Mouse (Mus musculus): ENCODE data around the gene Tmem163. TPM values are rescaled to one million over a fixed set of nuclear protein-coding genes. Genes with fewer than 3 reads are reported as not detected.

Tmem163 gene
- total RNA-seq, 2 experiments from 2014 or later, result 23.8 to 32.5 TPM

DNA sequence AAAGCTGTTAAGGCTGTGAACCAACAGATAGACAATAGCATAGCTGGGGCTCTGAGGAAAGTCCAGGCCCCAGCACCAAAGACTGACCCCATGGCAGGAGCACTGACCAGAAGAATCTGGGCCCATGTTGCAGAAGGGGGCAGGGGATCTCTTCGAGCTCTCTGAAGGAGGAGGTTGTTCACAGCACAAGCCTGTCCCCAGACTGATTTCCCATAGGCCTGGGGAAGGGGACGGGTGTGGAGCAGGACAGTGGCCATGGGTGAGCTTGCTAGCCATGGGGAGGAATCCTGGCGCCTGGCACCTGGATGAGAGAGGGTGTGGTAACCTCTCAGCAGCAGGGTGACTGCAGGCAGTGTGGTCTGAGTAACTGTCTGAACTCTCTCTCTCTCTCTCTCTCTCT is 103.2 kb downstream of the Tmem163 start:
- intact Hi-C loops (cut with DNase I), result no loop called here
- DNase-seq, result no peak

DNA sequence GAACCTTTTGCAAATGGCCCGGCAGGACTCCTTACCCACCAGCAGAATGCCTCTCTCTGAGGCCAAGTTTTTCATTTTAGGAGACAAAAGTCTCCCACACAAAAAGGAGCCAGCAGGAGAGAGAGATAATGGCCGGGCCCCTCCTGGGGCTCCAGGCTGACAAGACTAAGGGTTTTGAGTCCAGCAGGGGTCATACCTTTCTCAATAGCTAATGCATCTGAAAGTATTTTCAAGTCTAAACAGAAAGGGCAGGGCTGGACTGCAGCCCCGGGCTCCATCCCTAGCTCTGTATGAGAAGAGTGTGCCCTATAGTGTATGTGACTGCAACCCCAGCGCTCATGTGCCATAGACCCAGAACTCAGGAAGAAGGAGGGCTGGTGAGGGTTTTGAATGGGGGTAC is 103.7 kb downstream of the Tmem163 start:
- DNase-seq, result no peak
- intact Hi-C loops (cut with DNase I), result no loop called here

DNA sequence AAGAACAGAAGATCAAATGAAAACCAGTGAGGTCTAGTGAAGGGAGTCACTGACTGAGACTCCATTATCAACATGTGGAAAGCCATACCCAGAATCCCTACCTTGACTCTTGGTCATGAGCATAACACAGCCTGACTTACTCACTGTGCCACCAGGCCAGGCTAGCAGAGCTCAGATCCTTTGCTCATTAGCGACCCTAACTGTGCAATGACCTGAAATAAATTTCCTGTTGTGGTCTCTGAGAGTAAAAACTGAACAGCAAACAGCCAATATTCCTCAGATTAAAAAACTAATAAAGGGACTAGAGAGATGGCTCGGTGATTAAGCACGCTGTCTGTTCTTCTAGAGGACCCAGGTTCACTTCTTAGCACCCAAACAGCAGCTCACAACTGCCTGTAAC is 106.2 kb downstream of the Tmem163 start:
- intact Hi-C loops (cut with DNase I), result no loop called here
- no peak for DNase-seq

DNA sequence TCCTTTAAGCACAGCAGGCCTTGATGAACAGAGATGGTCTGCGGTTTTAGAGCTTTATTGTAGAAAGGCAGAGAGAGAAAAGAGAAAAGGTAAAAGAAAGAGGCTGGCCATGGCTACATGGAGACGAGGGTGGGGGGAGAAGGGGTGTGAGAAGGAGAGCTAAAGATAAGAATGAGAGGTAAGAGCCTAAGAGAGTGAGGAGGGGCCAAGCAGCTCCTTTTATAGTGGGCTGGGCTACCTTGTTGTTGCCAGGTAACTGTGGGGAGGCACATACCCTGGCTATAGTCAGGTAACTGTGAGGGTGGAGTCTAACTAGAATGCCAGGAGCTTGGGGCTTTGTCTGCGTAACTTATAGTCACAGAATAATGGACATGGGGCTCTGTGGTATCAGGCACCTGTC is 110.7 kb downstream of the Tmem163 start:
- DNase-seq, result no peak
- intact Hi-C loops (cut with DNase I), result no loop called here

DNA sequence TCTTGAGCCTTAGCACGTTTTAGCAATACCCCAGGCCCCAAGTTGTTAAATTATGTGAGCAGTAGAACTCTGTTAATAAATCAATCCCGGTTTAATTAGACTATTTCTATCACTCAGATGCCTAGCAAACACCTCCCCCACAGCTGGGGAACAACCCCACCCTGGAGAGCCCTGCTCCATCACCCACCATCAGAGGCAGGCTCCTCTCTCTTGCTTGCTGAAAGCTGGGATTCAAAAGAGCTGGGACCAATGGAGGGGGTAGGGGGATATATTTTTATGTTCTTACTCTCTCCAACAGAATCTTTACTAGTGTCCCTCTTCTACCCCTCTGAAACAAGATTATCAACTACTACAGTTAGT is 122.9 kb downstream of the Tmem163 start:
- intact Hi-C loops (cut with DNase I), result no loop called here
- DNase-seq, result no peak

DNA sequence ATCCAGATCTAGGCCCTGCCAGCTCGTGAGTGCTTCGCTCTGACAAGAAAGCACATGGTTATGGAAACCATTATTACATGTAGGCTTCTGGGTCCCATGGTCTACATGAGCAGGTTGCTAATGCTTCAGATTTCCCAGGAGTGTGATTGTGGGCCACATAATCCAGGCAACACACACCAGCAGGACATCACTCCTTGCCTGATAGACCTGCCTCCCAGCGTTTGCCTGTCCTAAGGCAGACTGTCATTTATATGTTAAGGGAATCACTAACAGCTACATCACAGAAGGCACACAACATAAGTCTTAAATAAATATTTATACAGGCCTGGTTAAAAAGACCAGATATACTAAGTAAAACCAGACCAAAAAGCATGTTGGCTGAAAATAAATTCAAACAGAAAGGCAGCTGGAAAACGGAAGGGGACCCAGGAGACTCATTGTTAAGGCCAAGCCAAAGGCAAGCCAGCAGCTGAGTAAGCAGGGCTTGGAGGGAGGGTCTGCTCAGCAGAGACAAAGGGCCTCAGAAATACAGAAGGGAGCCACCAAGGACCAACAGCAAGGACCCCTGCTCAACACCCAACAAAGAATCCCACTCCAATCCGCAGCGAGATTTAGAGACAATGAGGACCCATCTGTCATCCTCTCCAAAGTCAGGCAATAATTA is 123.4 kb downstream of the Tmem163 start:
- intact Hi-C loops (cut with DNase I), result no loop called here

DNA sequence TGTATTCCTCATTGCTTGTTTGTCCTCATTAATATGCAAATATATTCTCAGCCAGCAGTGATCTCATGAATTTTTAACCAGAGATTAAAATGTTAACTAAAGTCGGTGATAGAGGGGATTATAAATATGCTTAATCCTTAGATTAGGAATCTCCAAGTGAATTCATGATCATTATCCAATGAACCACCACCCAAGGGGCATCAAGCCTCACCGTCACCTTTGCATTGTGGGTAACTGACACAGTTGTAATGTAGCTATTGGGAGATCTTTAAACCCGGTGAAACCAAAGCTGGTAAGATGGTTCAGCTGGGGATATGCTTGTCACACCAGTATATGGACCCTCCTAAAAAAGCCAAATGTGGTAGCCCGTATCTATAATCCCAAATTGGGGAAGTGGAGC is 131.3 kb downstream of the Tmem163 start:
- no peak for DNase-seq
- intact Hi-C loops (cut with DNase I), result no loop called here

More for the DNA sequence above, 123.4 kb downstream of the Tmem163 start:
- DNase-seq, result no peak

DNA sequence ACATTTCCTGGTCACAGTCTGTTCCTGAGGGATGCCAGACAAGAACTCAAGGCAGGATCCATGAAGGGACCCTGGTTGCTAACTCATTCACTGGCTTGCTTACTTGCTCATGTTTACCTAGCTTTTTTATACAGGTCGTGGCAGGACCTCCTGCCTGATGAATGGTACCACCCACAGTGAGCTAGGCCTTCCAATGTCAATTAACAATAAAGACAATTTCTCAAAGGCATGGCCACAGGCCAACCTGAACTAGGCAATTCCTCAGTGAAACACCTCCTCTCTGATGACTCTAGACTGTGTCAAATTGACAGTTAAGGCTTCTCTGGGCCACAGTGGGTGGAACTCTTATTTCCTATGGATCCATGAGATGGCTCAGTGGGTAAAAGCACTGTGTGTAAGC is 136.6 kb downstream of the Tmem163 start:
- no peak for DNase-seq
- intact Hi-C loops (cut with DNase I), result no loop called here

DNA sequence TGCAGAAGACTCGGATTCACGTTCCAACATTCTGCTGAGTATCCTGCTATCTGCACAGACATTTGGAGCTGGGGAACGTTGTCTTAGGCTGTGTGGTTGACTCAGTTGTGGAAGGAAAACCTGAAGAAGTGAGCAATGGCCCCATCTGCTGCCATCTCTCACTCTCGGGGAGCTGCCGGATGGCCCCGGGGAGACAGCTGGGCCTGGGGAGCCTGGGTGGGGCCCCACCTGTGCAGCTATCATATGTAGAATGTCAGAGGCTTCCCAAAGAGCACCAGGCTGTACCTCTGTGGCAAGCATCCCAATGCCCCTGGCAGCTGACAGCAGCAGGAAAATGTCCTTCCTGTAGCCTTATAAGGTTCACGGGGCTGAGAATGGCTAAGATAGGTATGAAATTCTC is 137.4 kb downstream of the Tmem163 start:
- DNase-seq, result peak; percentile 36
- intact Hi-C loops (cut with DNase I), result no loop called here

DNA sequence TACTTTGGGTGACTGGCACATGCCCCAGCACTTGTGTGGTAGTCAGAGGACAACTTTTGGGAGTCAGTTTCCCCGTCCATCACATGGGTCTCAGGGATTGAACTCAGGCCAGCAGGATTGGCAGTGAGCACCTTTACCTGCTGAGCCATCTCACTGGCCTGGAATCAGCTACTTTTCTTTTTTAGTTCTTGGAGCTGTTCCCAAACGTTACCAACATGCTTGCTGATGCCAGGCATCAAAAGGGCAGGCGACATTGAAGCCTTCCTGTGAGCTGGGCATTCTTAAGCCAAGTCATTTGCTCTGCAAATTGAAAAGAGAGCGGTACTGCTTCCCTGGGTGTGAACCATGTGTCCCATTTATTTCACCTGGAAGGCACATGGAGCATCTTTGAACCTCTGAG is 137.8 kb downstream of the Tmem163 start:
- intact Hi-C loops (cut with DNase I), result no loop called here
- peak; percentile 17 for DNase-seq

DNA sequence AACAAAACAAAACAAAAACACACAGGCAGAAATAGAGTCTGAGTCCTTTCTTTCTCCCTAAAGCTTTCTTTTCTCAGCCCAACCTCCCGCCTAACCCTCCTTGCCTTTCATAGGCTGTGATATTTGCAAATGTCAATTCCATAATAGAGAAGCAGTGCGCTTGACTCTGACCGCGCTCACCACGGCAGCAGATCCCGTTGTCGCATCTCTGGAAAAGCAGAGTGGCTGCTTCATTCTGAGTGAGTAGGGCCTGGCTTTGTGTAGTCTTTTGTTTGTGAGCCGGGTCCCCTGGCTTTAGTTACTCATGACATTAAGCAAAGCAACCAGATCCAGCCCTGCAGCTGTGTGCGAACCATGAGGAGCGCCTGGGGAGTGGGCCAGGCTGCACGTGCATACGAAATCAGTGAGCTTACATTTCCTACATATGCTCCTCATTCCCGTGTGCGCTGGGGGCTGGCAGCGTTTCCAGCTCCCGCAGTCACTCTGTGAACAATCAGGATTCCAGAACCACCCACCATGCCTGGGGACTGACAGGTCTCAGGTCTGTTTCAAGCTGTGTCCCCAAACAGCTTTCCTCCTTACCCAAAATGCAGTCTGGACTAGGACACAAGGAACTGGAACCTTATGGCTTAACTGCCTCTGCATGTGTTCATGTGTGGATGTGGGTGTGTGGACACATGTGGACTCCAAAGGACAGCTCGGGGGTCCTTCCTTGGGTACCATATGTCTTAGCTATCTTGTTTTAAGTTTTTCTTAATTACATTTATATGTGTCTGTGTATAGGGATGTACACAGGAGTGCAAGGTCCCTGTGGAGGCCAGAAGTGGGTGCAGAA is 141.9 kb downstream of the Tmem163 start:
- intact Hi-C loops (cut with DNase I), result no loop called here

DNA sequence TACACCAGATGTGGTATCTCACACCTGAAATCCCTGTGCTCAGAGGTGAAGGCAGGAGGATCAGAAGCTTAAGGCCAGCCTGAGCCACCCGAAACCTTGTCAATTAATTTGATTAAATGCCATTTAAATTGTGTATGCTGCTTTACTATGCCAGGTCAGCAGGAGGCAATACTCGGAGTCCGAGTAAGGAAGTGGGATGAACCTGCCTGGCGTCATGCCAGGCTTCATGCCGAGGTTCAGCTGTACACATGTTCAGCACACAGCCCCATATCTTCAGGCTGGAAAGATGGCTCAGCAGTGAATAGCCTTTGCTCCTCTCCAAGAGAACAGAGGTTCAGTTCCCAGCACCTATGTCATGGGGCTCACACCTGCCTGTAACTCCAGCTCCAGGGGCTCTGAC is 142.9 kb downstream of the Tmem163 start:
- DNase-seq, result no peak
- intact Hi-C loops (cut with DNase I), result no loop called here

More for the DNA sequence above, 141.9 kb downstream of the Tmem163 start:
- peak; percentile 47 for DNase-seq

DNA sequence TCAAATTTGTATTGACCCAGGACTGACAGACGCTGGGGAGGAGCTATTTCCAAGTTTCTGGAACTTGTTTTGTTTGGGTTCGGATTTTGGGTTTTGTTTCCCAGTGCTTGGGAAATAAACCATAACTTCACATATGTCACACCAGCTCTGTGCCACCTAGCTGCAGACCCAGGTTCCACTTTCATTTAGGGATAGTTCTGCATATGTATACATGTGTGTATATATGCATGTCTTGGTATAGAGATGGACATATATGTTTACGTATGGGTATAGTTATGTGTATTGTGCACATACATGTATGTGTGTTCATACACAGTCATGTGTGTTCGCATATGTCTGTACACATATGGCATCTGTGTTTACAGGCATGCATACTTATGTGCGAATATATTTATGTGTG is 147.6 kb downstream of the Tmem163 start:
- intact Hi-C loops (cut with DNase I), result no loop called here
- DNase-seq, result no peak

DNA sequence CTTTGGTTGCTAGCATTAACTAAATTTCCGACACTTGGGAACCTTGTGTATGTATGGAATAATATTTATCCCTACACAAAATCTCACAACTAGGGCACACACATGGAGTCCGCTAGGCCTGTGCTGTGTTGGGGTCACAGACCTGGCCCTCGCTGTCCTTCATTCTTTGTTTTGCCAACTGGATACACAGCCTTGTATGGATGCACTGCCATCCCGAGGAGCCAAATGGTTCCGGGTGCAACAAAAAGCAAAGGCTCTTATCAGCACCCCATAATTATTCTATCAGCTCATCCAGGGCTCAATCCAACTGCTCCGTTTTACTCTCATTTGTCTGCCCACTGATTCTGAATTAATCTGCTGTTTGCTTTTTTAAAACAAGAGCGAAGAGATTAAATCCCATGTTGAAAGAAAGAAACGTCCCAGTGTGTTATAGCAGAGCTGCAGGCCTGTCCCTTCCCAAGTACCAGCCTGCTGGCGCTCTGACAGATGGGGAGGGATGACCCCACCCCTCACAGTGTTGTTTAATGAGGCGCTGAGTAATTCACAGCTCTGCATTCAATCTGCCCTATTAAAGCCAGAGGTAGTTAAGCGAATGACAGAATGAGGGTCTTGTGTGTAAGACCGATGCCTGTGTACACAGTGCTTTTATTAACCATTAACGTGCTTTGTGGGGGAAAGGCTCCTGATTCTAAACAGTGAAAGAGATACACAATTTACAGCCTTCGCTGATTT is 148.3 kb downstream of the Tmem163 start:
- intact Hi-C loops (cut with DNase I), result no loop called here
- DNase-seq, result peak; percentile 66

DNA sequence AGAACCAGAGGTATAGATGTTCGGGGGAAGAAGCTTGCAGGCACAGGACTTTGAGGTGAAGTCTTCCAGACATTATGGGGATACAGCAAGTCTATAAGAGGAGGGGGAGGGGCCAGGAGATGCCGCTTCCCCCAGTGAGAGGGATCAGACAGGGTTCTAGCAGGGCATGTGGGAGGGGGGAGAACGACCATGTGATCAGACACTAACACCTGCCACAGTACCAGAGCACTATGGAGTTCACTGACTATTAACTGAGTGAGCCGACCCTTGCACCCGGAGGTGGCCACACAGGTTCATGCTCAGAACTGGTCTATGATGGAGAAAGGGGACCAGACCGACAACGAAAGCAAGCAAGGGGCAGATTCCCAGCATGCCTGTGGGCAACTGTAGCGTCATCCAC is 156.0 kb downstream of the Tmem163 start:
- no peak for DNase-seq
- intact Hi-C loops (cut with DNase I), result no loop called here

DNA sequence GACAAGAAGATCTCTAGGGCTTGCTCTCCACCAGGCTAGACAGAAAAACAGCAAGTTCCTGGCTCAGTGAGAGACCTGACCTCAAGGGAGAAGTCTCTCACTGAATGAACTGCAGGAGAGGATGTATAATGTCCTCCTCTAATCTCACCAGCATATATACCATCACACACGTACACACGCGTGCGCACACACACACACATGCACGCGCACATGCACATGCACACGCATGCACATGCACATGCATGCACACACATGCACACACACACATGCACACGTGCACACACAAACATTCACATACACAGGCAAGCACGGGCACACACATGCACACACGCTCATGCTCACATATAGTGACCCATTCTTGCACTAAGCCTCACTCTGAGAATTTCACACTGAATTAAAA is 164.5 kb downstream of the Tmem163 start:
- intact Hi-C loops (cut with DNase I), result no loop called here

DNA sequence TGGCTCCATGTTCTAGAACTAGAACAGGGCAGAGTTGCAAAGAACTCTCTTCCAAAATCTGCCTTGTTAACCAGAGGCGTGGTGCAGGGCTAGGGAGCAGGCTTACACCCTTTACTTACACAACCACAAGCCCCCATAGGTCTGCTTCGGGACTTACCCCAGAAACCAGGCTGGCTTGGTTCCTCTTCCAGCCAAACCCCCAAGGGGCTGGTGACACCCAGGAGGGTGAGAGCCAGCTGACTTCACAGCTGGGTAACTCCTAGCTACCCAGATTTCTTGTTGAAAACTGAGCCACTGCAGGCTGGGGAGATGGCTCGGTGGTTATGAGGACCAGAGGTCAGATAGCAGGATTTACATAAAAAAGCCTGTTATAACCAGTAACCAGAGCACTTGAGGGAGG is 164.9 kb downstream of the Tmem163 start:
- no peak for DNase-seq
- intact Hi-C loops (cut with DNase I), result no loop called here

More for the DNA sequence above, 164.5 kb downstream of the Tmem163 start:
- DNase-seq, result no peak

DNA sequence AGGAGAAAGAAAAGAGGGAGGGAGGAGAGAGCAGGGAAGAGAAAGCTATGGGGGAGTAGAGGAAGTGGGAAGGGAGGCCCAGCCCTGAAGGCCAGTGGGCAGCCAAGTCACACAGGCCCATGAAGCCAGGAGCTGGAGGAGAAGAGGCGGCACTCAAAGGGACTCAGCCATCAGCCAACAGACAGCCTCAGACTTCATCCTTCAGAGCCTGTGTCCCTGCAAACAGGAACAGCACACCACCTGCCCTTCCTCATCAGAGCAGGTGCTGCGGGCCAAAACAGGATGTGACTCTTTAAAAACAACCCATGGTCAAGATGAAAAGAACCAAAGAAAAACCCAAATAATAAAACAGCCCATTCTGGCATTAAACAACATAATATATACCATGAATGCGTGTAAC is 165.7 kb downstream of the Tmem163 start:
- intact Hi-C loops (cut with DNase I), result no loop called here

DNA sequence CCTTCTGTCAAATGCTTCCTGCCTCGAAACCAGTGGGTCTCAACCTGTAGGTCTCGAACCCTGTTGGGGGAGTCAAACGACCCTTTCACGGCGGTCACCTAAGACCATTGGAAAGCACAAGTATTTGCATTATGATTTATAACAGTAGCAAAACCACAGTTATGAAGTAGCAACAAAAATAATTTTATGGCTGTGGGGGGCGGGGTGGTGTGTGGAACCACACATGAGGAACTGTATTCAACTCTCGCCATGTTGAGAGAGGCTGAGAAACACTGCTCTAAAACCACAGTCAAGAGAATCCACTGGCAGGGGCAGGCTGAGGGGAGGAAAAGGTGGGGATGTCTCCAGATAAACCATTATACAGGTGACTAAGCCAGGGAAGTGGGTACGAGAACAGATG is 166.2 kb downstream of the Tmem163 start:
- intact Hi-C loops (cut with DNase I), result no loop called here
- no peak for DNase-seq

More for the DNA sequence above, 165.7 kb downstream of the Tmem163 start:
- DNase-seq, result no peak

DNA sequence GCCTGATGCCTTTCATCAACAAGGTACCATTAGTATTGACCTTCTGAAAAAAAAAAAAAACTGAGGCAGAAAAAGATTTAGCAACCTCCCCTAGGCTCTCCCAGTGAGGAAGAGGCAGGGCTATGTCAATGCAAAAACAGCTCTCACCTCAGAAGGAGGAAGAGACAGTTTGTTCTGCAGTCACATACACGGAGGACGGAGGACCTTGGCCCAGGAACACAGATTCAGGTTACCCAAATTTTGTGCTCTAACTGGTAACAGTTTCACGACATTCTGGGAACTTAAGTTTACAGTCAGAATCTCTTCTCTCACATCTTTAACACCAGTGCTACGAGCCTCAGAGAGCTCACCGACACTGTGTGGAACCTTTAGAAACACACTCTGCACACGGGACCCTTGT is 166.6 kb downstream of the Tmem163 start:
- intact Hi-C loops (cut with DNase I), result no loop called here

DNA sequence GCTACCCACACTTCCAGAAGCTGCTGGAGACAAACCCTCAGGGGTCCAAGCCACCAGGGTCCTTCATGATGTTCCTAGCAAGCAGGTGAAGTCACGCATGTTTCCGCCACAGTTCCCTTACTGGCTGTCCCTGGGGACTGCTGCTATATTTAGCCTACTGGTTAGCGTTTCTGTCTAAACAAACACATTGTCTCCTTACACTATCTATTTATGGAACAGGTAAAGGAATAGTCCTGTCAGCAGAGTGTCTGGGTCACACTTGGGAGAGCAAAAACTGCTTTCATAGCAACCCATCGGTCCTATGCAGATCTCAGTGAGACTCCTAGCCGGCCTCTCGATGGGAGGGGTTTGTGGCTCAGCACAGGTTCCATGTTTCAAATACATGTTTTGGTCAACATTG is 168.0 kb downstream of the Tmem163 start:
- intact Hi-C loops (cut with DNase I), result no loop called here
- no peak for DNase-seq

More for the DNA sequence above, 166.6 kb downstream of the Tmem163 start:
- no peak for DNase-seq

DNA sequence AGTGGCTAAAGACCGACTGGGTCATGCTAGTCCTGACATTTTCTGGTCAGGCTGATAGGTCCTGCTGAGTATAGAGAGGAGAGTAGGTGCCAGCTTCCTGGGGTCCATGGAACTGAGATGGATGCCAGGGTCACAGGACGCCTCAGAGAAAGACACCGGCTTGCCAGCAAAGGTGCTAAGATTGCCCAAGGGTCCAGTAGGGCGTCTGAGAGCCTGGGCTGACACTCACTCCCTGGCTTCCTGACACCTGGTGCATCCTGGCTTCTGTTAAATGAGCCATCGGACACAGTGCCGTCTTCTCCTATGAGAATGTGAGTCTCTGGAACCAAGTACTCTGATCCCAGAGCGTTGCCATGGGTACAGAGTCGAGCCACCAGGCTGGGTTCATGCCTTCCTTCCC is 170.4 kb downstream of the Tmem163 start:
- no peak for DNase-seq
- intact Hi-C loops (cut with DNase I), result no loop called here

Measured in left cerebral cortex, postnatal 4 days (tissue).